Mouse (Mus musculus) ES-Bruce4 (cell line): ENCODE results near the gene Efemp2.

Source experiments
- CTCF ChIP-seq: IDR thresholded peaks from one replicate; pipeline ENCODE4 v1.8.1; 2011; ENCODE audit warnings: low read depth, low read length
- EP300 ChIP-seq: IDR thresholded peaks from 2 replicates; pipeline ENCODE4 v1.6.1; 2011; ENCODE audit warnings: low read depth, low read length; ENCODE audit not compliant: insufficient read depth

- TF ChIP-seq CTCF, result no peak
- no peak for TF ChIP-seq EP300
Measured at GRCm38 (mm10) chr19:5465037-5465436, 8.7 kb upstream of the Efemp2 start.
